Mouse (Mus musculus) thymus, adult 2 months (tissue): ENCODE results near the gene Pfkfb2.

ENCODE experiments used
- CTCF ChIP-seq: fragments of 200-500 bp; IDR thresholded peaks from 2 replicates; pipeline ENCODE4 v1.5.1; 2012; ENCODE audit warnings: mild to moderate bottlenecking, control low read depth, low read length, moderate library complexity, borderline replicate concordance; ENCODE audit not compliant: control insufficient read depth, poor library complexity, insufficient read depth; ENCODE audit errors: extremely low read depth
- POLR2A ChIP-seq: fragments of 200-500 bp; IDR thresholded peaks from 2 replicates; pipeline ENCODE4 v1.6.1; 2012; ENCODE audit warnings: mild to moderate bottlenecking, low read length, control low read depth, moderate library complexity; ENCODE audit not compliant: control insufficient read depth, poor library complexity, insufficient read depth; ENCODE audit errors: extremely low read depth

GRCm38 (mm10) chr1:130738551-130739106, 9.6 kb upstream of the Pfkfb2 start:
- TF ChIP-seq CTCF = no peak
- no peak for TF ChIP-seq POLR2A
